Mouse (Mus musculus) megakaryocyte, embryonic 14.5 days (primary cell): ENCODE measurements at regions not wholly inside any gene's neighbourhood (a gene's known extent, or its start where the extent isn't known, plus 50 kb on each side); places are given as distances from the start of the nearest gene placed in this dataset.

Source experiments
- FLI1 ChIP-seq: IDR thresholded peaks from 2 replicates; pipeline ENCODE4 v1.6.1; 2012; ENCODE audit warnings: low read length, inconsistent platforms, mixed read lengths
- GATA1 ChIP-seq: IDR thresholded peaks from 3 replicates; pipeline ENCODE4 v1.6.1; 2012; ENCODE audit warnings: mixed read lengths, low read length, inconsistent platforms, borderline replicate concordance

DNA sequence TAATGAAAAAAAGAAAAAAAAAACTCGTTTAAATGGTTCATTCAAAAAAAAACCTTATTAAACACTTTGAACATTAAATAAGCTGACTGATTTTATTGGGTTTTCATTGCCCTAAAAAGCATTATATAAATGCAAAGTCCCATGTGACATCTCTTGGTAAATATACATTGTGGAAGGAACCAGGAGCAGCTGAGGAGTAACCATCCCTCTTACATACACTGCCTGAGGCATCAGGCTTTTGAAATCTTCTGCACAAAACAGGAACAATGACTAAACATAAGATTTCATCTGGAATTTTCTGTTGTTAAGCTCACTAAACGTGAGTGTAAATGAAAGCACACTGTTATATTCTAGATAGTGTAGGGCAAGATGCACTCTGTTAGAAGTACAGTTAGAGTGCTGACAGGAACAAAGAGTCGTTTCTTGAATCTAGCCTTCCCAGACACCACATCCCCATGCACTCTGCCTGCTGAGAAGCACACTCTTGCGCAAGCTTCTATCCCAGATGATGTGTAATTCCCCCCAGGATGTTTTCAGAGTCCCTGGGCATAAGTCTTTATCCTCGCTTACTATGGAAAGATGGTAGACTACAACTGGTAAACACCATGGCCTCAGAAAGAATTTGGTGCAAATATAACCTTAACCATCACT, 125.0 kb upstream of the BC052040 start:
- TF ChIP-seq GATA1 (no peak), FLI1 (no peak)
